Mouse (Mus musculus) kidney, embryonic 14.5 days (tissue): ENCODE data around the gene Jak2. TPM values are rescaled to one million over a fixed set of nuclear protein-coding genes. Genes with fewer than 3 reads are reported as not detected.
A peak's percentile ranks its signal among the peaks of the same experiment; 100 is the strongest.

Experiments
- ATAC-seq: fragments of 200-750 bp; cut with Nextera tagmentation; 2 replicates; pipeline ENCODE4 v1.8.0; 2017; ENCODE audit warnings: moderate number of reproducible peaks, mild to moderate bottlenecking, moderate TSS enrichment, moderate library complexity; ENCODE audit not compliant: low FRiP score, low TSS enrichment
- H3K27ac ChIP-seq: fragments of 300-500 bp; sonication (generic); 2 replicates; pipeline ENCODE4 v1.5.1; 2014; ENCODE audit warnings: low read depth, mild to moderate bottlenecking, low read length, moderate library complexity, mixed read lengths
- H3K27me3 ChIP-seq: fragments of 300-500 bp; sonication (generic); 2 replicates; pipeline ENCODE4 v1.6.1; 2014; ENCODE audit warnings: mild to moderate bottlenecking, low read length; ENCODE audit not compliant: control insufficient read depth, insufficient read depth
- H3K36me3 ChIP-seq: fragments of 300-500 bp; sonication (generic); 2 replicates; pipeline ENCODE4 v1.6.1; 2014; ENCODE audit warnings: low read length, mixed read lengths; ENCODE audit not compliant: control insufficient read depth, insufficient read depth
- H3K4me1 ChIP-seq: fragments of 300-500 bp; sonication (generic); 2 replicates; pipeline ENCODE4 v1.6.1; 2014; ENCODE audit warnings: low read length, mixed read lengths; ENCODE audit not compliant: control insufficient read depth, insufficient read depth
- H3K4me2 ChIP-seq: fragments of 300-500 bp; sonication (generic); replicated peaks from 2 replicates; pipeline ENCODE4 v1.6.1; 2014; ENCODE audit warnings: low read depth, mild to moderate bottlenecking, low read length
- H3K4me3 ChIP-seq: fragments of 300-500 bp; sonication (generic); 2 replicates; pipeline ENCODE4 v1.5.1; 2014; ENCODE audit warnings: mild to moderate bottlenecking, low read length
- H3K9ac ChIP-seq: fragments of 300-500 bp; sonication (generic); 2 replicates; pipeline ENCODE4 v1.6.1; 2014; ENCODE audit warnings: low read depth, mild to moderate bottlenecking, low read length, moderate library complexity
- H3K9me3 ChIP-seq: fragments of 300-500 bp; sonication (generic); 2 replicates; pipeline ENCODE4 v1.6.1; 2016; ENCODE audit warnings: low read length; ENCODE audit not compliant: control insufficient read depth
- WGBS: fragments of 180-500 bp; shearing (Covaris S2); extraction: QIAGEN DNeasy Blood & Tissue Kit; methylation state at CpG from one replicate; pipeline ENCODE4 v1.1.7; 2014; 5-methylcytosine and 5-hydroxymethylcytosine counted together
- polyA plus RNA-seq: library from polyadenylated mRNA; unstranded; fragments of >200 nt; fragmentation: Nextera tagmentation; extraction: Ambion mirVana; gene quantifications from 2 replicates; pipeline ENCODE4 v1.2.1, GENCODE M21; 2014

Jak2 gene
- 8.0 and 15.5 TPM in 2 replicates for polyA plus RNA-seq

DNA sequence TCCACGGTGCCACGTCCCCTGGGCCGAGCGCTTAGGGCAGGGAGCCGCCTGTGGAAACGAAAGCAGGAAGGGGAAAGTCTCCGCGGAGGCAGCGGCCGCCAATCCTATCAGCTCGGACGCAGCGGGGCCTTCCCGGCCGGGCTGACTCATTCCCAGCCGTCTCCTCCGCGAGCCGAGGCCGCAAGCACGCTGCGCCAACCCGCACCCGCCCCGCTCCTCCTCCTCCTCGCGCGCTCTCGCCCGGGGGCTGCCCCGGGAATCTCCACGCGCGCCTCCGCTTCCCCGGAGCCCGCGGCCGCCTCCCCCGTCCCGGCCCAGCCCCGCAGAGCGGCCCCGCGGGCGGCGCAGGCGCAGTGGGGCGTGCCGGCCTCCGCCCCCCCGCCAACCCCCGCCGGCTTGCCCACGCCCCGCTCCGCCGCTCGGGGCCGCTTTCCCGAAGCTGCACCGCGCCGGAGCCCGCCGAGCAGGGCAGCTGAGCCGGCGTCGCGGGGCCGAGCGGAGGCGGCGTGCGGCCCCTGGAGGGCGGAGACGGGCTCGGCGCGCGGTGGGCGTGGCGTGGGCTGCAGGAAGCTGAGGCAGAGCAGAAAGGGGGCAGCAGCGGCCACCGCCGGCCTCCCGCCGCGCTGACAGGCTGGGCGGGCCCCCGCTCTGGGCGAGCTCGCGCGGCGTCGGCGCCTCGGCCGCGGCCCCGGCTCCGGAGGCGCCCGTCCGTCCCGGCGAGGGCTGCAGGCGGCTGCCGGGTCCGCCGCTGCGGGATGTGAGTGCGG lies at the start of gene Jak2:
Gene Jak2 (plus strand): TSS at position 638 of the 767 bp plus-strand sequence.
- Histone ChIP-seq H3K36me3 (no peaks in the 10 kb centered on the region), H3K9me3 (no peaks in the 10 kb centered on the region), H3K27ac (peak within 1 kb of the TSS; percentile 96), H3K27me3 (no peaks in the 10 kb centered on the region), H3K4me3 (peak within 1 kb of the TSS; percentile 92), H3K9ac (peak within 1 kb of the TSS; percentile 95), H3K4me2 (peak within 1 kb of the TSS; percentile 87), H3K4me1 (peaks cover 18% of the 10 kb centered on the region)
- under 1% methylated on average over 68 of the region's 114 CpGs for WGBS
- ATAC-seq: peak; percentile 97

DNA sequence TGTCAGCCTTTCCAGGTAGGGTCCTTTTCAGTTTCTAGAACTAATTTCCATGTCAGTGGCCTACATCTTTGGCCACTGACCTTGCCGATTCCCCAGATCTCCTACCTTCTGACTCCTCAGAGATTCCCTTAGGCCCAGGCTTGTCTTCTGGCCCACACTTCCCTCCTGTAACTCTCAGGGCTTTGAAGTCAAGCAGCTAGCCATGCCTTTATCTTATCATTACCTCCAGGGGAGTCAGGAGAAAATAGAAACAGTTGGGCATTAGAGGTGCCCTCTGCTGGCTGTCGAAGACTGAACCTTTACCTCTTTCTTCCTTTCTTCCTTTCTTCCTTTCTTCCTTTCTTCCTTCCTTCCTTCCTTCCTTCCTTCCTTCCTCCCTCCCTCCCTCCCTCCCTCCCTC lies 48.3 kb upstream of the Jak2 start:
- Histone ChIP-seq H3K27me3 (no peaks in the 10 kb centered on the region), H3K27ac (no peak overlapping the region), H3K4me3 (no peak overlapping the region), H3K9me3 (peaks cover 3% of the 10 kb centered on the region; the same call in 1 of the 2 replicates), H3K4me2 (no peak overlapping the region), H3K9ac (no peak overlapping the region), H3K36me3 (no peaks in the 10 kb centered on the region), H3K4me1 (no peaks in the 10 kb centered on the region)
- ATAC-seq: no peak
- 55% methylated on average over 2 of the region's 2 CpGs for WGBS

DNA sequence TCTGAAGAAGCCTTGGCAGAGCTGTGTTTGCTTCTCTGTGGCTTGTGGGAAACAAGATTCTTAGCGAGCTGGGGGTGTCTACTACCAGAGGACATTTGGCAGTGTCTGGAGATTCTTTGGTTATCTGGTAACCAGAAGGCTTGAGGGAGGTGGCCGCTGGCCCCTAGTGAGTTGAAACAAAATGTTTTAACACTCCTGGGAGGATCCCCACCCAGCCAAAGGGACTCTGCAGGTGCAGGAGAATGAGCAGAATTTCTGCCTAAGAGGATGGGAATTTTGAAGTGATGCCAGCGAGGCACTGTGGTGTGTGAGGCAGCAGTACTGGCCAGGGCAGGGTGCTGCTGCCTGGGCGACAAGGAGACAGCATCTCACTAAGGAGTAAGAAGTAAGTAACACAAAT lies 47.0 kb upstream of the Jak2 start:
- Histone ChIP-seq H3K9ac (no peak overlapping the region), H3K4me2 (no peak overlapping the region), H3K9me3 (peaks cover 3% of the 10 kb centered on the region; the same call in 1 of the 2 replicates), H3K27ac (no peak overlapping the region), H3K4me3 (no peak overlapping the region), H3K36me3 (no peaks in the 10 kb centered on the region), H3K27me3 (no peaks in the 10 kb centered on the region), H3K4me1 (no peaks in the 10 kb centered on the region)
- ATAC-seq: no peak
- WGBS: 72% methylated on average over 4 of the region's 4 CpGs

DNA sequence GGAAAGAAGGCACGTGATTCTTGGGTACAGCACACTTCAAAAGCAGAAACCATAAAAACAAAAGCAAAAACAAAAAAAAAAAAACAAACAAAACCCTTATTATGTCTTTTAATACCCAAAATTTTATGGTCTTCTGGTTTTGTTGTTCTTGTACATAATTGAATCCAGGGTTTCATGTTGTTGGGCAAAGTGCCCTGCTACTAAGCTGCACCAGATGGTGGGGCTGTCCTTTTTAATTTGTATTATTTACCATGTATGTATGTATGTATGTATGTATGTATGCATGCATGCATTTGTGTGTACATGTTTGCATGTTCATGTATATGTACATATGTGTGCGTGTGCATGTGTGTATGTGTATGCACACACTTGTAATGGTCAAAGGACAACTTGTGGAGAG lies 46.4 kb upstream of the Jak2 start:
- Histone ChIP-seq H3K27ac (no peak overlapping the region), H3K4me3 (no peak overlapping the region), H3K27me3 (no peaks in the 10 kb centered on the region), H3K4me1 (no peaks in the 10 kb centered on the region), H3K36me3 (no peaks in the 10 kb centered on the region), H3K4me2 (no peak overlapping the region), H3K9ac (no peak overlapping the region), H3K9me3 (peaks cover 3% of the 10 kb centered on the region; the same call in 1 of the 2 replicates)
- no peak for ATAC-seq
- WGBS: 77% methylated on average over 2 of the region's 2 CpGs

DNA sequence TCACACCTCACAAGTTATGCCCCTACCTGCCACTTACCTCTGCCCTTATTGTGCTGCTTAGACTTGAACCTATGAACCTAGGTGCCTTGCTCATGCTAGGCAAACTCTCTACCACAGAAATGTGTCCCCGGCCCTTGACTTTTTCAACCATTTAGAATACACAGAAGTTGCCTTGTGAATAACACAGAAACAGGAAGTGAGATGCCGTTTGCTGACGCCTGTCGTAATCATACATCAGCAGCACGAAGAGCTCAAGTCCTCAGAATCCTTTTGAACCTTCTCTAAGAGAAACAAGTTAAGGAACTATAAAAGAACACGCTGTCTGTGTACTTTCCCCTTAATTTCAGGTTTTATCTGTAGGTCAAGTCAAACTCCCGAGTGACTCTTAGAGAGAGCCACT lies 41.7 kb upstream of the Jak2 start:
- H3K9ac ChIP-seq: no peak overlapping the region
- H3K4me1 ChIP-seq: no peaks in the 10 kb centered on the region
- no peak for ATAC-seq

DNA sequence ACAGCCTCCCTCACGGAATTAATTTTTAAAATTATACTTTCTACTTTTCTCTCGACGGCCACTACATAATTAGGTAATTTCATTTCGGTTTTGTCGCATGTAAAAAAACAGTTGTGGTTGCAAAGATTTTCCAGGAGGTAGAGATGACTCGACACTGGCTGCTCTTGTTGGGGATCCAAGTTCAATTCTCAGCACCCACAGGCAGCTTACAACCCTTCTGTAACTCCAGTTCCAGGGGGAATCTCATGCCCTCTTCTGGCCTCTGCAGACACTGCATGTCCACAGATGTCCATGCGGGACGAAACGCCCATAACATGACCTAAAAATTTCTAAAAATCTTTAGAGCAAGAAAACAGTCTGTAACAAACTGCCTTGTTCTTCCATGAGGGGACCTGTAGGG lies 41.3 kb upstream of the Jak2 start:
- H3K36me3 ChIP-seq: no peaks in the 10 kb centered on the region
- H3K27me3 ChIP-seq: no peaks in the 10 kb centered on the region
- H3K4me1 ChIP-seq: no peaks in the 10 kb centered on the region
- ATAC-seq: no peak
- no peaks in the 10 kb centered on the region for H3K9me3 ChIP-seq
- H3K27ac ChIP-seq: no peak overlapping the region
- WGBS: 95% methylated on average over 9 of the region's 9 CpGs
- no peak overlapping the region for H3K9ac ChIP-seq
- no peak overlapping the region for H3K4me3 ChIP-seq
- no peak overlapping the region for H3K4me2 ChIP-seq

More for the DNA sequence above, 41.7 kb upstream of the Jak2 start:
- H3K27ac ChIP-seq: no peak overlapping the region
- WGBS: 78% methylated on average over 7 of the region's 7 CpGs
- no peaks in the 10 kb centered on the region for H3K36me3 ChIP-seq
- H3K4me3 ChIP-seq: no peak overlapping the region
- H3K27me3 ChIP-seq: no peaks in the 10 kb centered on the region
- no peaks in the 10 kb centered on the region for H3K9me3 ChIP-seq
- H3K4me2 ChIP-seq: no peak overlapping the region

DNA sequence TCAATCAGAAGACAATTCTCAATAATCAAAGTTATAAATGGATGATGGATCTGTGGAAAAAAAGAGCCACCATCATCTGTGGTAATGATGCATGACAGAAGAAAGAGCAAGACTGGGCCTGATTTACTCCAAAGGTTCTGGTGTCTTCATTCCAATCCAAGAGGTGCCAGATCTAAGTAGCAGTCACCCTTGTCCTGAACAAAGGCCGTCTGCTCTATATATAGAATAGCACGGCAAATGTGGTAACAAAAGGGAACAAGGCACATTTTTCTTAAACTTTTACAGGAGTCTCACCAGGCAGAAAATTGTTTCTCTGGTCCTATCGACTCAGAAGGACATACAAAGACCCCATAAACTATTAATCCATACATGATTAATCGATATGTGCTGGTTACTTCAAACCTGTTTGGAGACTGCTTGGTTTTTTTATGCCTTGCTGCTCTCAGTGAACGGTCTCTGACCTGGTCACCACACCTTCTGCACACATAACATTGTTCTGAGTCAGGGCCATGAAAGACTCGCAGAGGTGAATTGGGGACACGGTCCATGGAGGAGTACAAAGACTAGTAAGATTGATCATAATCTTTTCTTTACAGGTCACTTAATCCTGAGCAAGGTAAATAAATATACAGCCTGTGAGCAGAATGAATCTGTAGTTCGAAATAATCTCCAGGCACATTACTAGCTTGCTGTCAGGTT lies 35.7 kb upstream of the Jak2 start:
- H3K4me1 ChIP-seq: no peaks in the 10 kb centered on the region
- no peak overlapping the region for H3K4me3 ChIP-seq
- no peaks in the 10 kb centered on the region for H3K36me3 ChIP-seq
- H3K27me3 ChIP-seq: no peaks in the 10 kb centered on the region
- no peak overlapping the region for H3K4me2 ChIP-seq
- H3K27ac ChIP-seq: peak overlapping the region; percentile 30; the same call in 1 of the 2 replicates
- H3K9me3 ChIP-seq: no peaks in the 10 kb centered on the region
- ATAC-seq: peak; percentile 75; the same call in 1 of the 2 replicates
- 40% methylated on average over 8 of the region's 8 CpGs for WGBS
- no peak overlapping the region for H3K9ac ChIP-seq

DNA sequence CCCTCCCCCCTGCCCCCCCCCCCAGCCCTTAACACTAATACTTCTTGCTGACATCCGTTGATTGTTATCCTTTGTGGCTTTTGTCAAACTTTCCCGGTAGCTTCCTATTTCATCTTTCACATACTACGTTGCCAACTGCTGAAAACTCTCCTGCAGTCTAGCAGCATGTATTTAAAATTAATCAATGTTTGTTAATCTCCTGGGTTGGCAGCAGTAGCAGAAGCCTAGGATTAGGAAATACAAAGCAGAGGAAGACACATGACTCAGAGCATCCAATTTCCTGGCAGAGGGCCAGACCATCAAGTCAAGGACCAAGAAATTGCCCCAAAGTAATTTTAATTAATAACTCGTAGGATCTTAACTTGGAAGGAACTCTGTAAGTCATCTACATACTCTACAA lies 29.8 kb upstream of the Jak2 start:
- Histone ChIP-seq H3K4me1 (no peaks in the 10 kb centered on the region), H3K36me3 (no peaks in the 10 kb centered on the region), H3K27me3 (no peaks in the 10 kb centered on the region), H3K4me2 (no peak overlapping the region), H3K4me3 (no peak overlapping the region), H3K9ac (no peak overlapping the region), H3K9me3 (no peaks in the 10 kb centered on the region), H3K27ac (no peak overlapping the region)
- 84% methylated on average over 4 of the region's 4 CpGs for WGBS
- ATAC-seq: no peak

DNA sequence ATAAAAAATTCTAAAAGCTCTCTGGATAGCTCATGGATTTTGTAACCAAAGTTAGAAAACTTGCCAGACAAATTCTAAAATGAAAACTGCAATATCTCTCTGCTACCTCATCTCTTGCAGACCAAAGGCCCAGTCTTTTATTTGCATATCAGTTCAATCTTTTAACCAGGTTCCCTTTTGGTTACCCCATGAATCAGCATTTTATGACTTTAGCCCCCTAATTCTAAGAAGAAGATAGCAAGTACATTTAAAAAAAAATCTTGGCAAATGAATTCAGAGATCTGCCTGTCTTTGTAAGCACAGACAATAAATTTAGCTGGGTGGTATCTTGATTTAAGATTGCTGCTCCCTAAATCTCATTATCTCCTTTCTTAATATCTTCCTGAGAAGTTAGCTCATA lies 26.7 kb upstream of the Jak2 start:
- Histone ChIP-seq H3K27ac (no peak overlapping the region), H3K4me3 (no peak overlapping the region), H3K9me3 (no peaks in the 10 kb centered on the region), H3K4me2 (no peak overlapping the region), H3K4me1 (no peaks in the 10 kb centered on the region), H3K27me3 (no peaks in the 10 kb centered on the region), H3K9ac (no peak overlapping the region), H3K36me3 (no peaks in the 10 kb centered on the region)
- no peak for ATAC-seq
